Mouse (Mus musculus): ENCODE results near the gene Gm28048. TPM values are rescaled to one million over a fixed set of nuclear protein-coding genes. Genes with fewer than 3 reads are reported as not detected.
A peak's percentile ranks its signal among the peaks of the same experiment; 100 is the strongest.

Gm28048 gene
- polyA plus RNA-seq, 1 experiment from 2014 or later = 3.4 TPM

DNA sequence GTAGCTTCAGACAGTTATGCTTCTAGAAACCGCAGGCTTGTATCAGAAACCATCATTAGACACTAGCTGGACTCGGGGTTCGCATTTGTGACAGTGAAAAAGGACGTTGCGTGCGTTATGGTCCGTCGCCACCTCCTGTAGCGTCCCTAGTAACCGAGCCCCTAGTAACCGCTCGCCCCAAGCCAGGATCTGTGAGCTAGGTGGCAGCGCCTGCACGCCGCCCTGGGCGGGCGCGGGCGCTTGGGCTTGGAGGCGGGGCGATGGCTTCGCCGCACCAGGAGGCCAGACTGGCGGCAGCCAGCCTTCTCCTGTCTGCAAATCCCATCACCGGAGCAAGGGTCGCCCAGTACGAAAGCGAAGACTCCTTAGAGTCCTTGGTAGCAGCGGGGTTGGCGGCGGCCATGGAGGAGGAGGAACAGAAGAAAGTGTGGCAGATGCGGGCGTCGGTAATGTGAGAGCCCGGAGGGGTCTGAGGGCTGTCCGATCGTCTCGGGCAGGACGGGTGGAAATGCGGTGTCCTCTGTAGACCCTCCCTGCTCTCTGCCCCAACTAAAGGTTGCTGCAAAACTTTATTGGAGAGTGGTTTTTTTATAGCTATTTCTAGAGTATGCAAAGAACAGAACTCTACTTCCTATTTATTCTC, 26.4 kb upstream of the Gm28048 start:
- H3K27me3 ChIP-seq = no peaks in the 10 kb centered on the region
- peak; percentile 95 for ATAC-seq
- peaks cover 20% of the 10 kb centered on the region for H3K36me3 ChIP-seq (ENCODE audit: poor library complexity, severe bottlenecking)
- WGBS = under 1% methylated on average over 40 of the region's 40 CpGs
- peak overlapping the region; percentile 72 for H3K4me2 ChIP-seq
- peak overlapping the region; percentile 57 for H3K4me3 ChIP-seq
- peak overlapping the region; percentile 75 for H3K9ac ChIP-seq
- peak overlapping the region; percentile 92 for H3K27ac ChIP-seq
- H3K9me3 ChIP-seq (replicated peaks) = no peaks in the 10 kb centered on the region
- 0 out of 2 replicates have a peak, but pooled peaks cover 3% of the 10 kb centered on the region for H3K4me1 ChIP-seq

DNA sequence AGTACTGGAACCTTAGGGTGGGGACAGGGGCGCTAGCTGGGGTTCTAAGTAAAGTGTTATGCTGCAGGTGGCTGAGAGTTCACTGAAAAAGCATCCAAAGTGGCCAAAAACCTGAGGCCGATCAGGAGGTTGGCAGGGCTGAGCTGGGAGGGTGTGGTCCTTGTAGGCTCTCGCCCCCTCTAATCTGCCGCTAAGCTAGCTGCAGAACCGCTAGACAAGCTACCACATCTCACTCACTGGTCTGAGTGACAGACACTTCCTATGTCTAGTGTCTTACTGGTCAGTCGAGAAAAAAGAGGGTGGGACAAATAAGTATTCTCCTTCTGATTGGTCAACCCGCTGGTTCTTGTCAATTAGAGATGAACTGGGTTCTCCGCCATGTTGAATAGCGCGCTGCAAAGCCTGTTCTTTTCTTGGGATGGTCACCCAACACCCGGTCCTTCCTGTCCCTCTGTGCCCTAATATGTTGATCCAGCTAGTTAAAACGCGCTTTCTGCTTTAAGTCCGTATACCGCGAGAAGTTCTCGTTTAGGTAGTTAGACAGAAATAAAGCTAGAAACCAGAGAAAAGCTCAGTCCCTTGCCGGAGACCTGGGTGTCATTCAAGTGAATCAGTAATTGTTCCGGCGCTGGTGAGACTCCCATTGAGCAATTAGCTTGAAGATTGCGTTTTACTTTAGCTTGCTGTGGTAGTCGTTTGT, 25.7 kb upstream of the Gm28048 start, which contains the start of gene Fam161a:
Gene Fam161a, plus strand, starts transcription at position 51 of the 700 bp plus-strand sequence.
- peak within 1 kb of the TSS; percentile 72 for H3K4me2 ChIP-seq
- peak within 1 kb of the TSS; percentile 92 for H3K27ac ChIP-seq
- H3K9me3 ChIP-seq (replicated peaks) = no peaks in the 10 kb centered on the region
- 0% methylated on average over 22 of the region's 22 CpGs for WGBS
- peak; percentile 95 for ATAC-seq
- H3K9ac ChIP-seq = peak within 1 kb of the TSS; percentile 75
- H3K4me3 ChIP-seq = peak within 1 kb of the TSS; percentile 57
- 0 out of 2 replicates have a peak, but pooled peaks cover 3% of the 10 kb centered on the region for H3K4me1 ChIP-seq
- H3K36me3 ChIP-seq (ENCODE audit: poor library complexity, severe bottlenecking) = peaks cover 23% of the 10 kb centered on the region
- H3K27me3 ChIP-seq = no peaks in the 10 kb centered on the region

DNA sequence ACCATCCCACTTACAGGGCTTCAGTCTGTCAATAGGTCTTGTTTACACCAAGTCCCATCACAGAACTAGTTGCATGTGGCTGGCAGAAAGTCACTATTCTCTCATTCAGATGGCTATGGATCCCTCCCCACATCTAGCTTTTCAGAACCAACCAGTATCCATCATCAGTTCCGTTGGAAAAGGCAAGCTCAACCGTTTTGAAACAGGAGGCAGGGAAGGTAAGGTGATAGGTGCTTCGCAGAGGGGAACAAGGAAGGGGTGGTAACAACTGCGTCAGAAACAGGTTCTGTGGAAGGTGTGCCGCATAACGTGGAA, 25.2 kb upstream of the Gm28048 start:
- Histone ChIP-seq H3K4me3 (peak overlapping the region; percentile 57), H3K9ac (peak overlapping the region; percentile 75), H3K27me3 (no peaks in the 10 kb centered on the region), H3K36me3 (ENCODE audit: poor library complexity, severe bottlenecking) (peaks cover 28% of the 10 kb centered on the region), H3K9me3 (replicated peaks) (no peaks in the 10 kb centered on the region), H3K4me2 (peak overlapping the region; percentile 72), H3K4me1 (0 out of 2 replicates have a peak, but pooled peaks cover 3% of the 10 kb centered on the region), H3K27ac (peak overlapping the region; percentile 92)
- WGBS = 4% methylated on average over 6 of the region's 6 CpGs
- ATAC-seq = peak; percentile 37; the same call in 1 of the 2 replicates

DNA sequence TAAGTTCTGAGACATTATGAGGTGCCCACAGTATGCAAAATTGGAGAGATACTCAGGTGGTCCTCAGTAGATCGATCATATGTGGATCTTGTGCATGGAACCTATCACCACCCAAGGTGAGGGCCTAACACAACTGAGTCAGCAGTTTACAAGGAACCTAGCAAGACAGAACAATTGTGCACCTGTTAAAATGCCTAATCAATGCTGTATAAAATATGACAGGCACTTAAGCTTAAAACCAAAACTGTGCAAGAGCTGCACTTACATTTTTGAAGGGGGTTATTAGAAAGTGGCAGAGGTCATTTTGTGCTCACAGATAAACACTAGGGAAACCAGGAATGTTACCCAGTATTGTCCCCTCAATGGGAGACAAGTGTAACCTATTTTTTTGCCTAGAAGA, 23.4 kb upstream of the Gm28048 start:
- ATAC-seq = no peak
- Histone ChIP-seq H3K9ac (no peak overlapping the region), H3K9me3 (replicated peaks) (no peaks in the 10 kb centered on the region), H3K4me2 (no peak overlapping the region), H3K27ac (no peak overlapping the region), H3K4me3 (no peak overlapping the region), H3K36me3 (ENCODE audit: poor library complexity, severe bottlenecking) (peaks cover 44% of the 10 kb centered on the region), H3K27me3 (no peaks in the 10 kb centered on the region), H3K4me1 (0 out of 2 replicates have a peak, but pooled peaks cover 3% of the 10 kb centered on the region)
- WGBS = 98% methylated on average over 1 of the region's 1 CpGs

DNA sequence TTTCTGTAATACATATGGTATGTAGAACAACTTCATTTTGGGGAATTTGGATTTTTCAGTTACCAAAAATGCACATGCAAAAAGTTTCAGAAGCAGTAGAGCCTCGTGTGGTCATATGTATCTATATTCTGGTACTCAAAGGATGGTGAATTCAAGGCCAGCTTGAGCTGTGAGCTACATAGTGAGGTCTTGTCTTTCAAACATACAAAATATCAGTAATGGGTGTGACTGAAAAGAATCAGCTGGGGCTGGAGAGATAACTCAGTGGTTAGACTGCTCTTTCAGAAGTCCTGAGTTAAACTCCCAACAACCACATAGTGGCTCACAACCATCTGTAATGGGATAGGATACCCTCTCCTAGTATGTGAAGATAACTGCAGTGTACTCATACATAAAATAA, 16.4 kb upstream of the Gm28048 start:
- Histone ChIP-seq H3K27ac (no peak overlapping the region), H3K9ac (no peak overlapping the region), H3K9me3 (replicated peaks) (no peaks in the 10 kb centered on the region), H3K4me3 (no peak overlapping the region), H3K4me1 (no peaks in the 10 kb centered on the region), H3K4me2 (no peak overlapping the region), H3K36me3 (ENCODE audit: poor library complexity, severe bottlenecking) (peaks cover 83% of the 10 kb centered on the region), H3K27me3 (no peaks in the 10 kb centered on the region)
- 77% methylated on average over 1 of the region's 1 CpGs for WGBS
- ATAC-seq = no peak

DNA sequence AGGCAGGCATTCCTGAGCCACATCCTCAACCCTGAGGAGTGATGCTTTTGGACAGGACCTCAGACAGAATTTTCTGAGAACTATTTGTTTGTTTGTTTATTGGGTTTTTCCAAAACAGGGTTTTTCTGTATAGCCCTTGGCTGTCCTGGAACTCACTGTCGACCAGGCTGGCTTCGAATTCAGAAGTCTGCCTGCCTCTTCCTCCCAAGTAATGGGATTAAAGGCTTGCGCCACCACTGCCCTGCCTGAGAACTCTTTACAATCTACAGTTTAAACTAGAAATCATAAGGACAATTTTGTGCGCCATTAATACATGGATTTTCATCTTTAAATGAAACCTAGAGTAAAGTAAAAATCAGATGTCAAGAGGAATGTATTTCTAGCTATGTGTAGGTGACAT, 13.6 kb upstream of the Gm28048 start:
- H3K27me3 ChIP-seq = no peaks in the 10 kb centered on the region
- no peaks in the 10 kb centered on the region for H3K9me3 ChIP-seq (replicated peaks)
- H3K9ac ChIP-seq = no peak overlapping the region
- no peak overlapping the region for H3K4me3 ChIP-seq
- peaks cover 62% of the 10 kb centered on the region for H3K36me3 ChIP-seq (ENCODE audit: poor library complexity, severe bottlenecking)
- no peak for ATAC-seq
- no peak overlapping the region for H3K4me2 ChIP-seq
- WGBS = 96% methylated on average over 4 of the region's 4 CpGs
- no peak overlapping the region for H3K27ac ChIP-seq
- H3K4me1 ChIP-seq = peaks cover 14% of the 10 kb centered on the region

DNA sequence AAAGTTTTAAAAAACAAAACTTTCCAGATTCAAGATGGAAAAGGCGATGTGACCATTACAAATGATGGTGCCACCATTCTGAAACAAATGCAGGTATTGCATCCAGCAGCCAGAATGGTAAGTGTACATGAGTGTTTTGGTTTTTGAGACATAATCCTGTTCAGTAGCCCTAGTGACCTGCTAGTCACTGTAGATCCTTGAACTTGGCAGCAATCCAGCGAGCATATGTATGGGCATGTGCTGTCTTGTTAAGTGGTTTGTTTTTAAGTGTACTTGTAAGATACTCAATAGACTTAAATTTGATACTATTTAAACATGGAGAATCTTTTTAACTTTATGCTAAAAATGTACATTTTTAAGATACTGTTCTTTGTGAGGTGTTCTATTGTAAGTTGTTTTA, 12.4 kb upstream of the Gm28048 start:
- no peak overlapping the region for H3K9ac ChIP-seq
- WGBS = 91% methylated on average over 2 of the region's 2 CpGs
- H3K4me2 ChIP-seq = no peak overlapping the region
- no peak overlapping the region for H3K4me3 ChIP-seq
- ATAC-seq = no peak
- H3K27me3 ChIP-seq = no peaks in the 10 kb centered on the region
- no peaks in the 10 kb centered on the region for H3K9me3 ChIP-seq (replicated peaks)
- peaks cover 50% of the 10 kb centered on the region for H3K36me3 ChIP-seq (ENCODE audit: poor library complexity, severe bottlenecking)
- H3K27ac ChIP-seq = no peak overlapping the region
- H3K4me1 ChIP-seq = peaks cover 14% of the 10 kb centered on the region

DNA sequence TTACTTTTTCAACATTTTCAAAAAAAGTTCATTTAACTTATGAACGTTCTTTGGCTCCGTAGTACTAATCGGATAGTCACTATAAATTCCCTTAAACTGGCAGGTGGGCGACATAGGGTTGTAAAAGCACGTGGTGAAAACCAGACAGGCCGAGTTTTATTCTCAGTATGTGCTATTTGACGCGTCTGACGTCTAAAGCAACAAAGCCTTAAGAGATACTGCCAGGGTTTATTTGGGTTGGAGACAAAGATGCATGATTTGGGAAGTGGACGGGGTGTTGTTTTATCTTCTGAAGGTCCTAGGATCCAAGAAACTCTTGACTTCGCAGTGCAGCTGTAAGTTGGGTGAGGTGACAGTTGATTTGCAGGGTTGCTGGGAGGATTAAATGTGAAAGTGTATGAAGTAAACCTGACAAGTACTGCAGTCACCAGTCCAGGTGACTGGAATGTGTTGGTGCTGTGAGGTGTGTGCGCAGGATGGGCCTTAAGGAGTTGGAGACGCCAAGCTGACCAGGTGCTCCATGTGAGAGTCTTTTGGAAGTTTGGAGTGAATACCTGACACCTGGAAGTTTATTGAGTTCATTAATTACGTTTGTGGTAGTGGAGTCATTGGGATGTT, 9.4 kb upstream of the Gm28048 start:
- H3K4me1 ChIP-seq = peaks cover 14% of the 10 kb centered on the region
- ATAC-seq = no peak
- H3K4me2 ChIP-seq = peak overlapping the region; percentile 88
- H3K27me3 ChIP-seq = no peaks in the 10 kb centered on the region
- peaks cover 25% of the 10 kb centered on the region for H3K36me3 ChIP-seq (ENCODE audit: poor library complexity, severe bottlenecking)
- H3K9me3 ChIP-seq (replicated peaks) = no peaks in the 10 kb centered on the region
- peak overlapping the region; percentile 94 for H3K9ac ChIP-seq
- H3K27ac ChIP-seq = no peak overlapping the region
- peak overlapping the region; percentile 91 for H3K4me3 ChIP-seq
- 12% methylated on average over 14 of the region's 14 CpGs for WGBS

DNA sequence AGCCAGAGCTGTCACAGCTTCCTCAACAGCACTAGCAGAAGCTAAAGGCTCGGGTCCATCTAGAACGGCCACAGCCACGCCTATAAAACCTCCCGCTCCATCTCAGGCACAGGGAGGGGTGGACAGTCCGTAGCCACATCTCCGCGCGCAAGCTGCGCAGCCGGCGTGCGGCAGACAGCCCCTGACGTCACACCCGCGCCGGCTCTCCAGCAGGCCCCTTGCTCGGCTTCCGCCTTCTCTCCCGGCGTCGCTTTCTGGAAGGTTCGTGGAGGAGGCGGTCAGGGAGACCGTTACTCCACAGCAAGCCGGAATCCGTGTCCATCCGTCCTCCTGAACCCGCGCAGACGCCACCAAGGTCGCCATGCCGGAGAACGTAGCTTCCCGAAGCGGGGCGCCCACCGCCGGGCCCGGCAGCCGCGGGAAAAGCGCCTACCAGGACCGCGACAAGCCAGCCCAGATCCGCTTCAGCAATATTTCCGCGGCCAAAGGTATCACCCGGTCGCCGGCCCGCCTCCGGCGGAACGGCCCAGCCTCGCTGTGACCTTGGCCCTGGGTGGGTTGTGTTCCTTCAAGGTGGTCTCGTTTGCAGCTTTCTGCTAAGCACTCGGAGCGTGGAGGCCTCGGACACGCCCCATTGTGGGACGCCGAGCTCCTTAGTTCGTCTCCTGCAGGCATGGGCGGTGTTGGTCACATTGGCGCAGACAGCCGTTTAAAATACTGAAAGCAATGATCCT, 8.7 kb upstream of the Gm28048 start, which contains the start of gene Cct4:
Gene Cct4, plus strand, starts transcription at position 127 of the 734 bp plus-strand sequence.
- ATAC-seq = peak; percentile 99
- Histone ChIP-seq H3K4me2 (peak within 1 kb of the TSS; percentile 88), H3K9me3 (replicated peaks) (no peaks in the 10 kb centered on the region), H3K27me3 (no peaks in the 10 kb centered on the region), H3K36me3 (ENCODE audit: poor library complexity, severe bottlenecking) (peaks cover 20% of the 10 kb centered on the region), H3K4me3 (peak within 1 kb of the TSS; percentile 91), H3K4me1 (peaks cover 14% of the 10 kb centered on the region), H3K27ac (peak within 1 kb of the TSS; percentile 93), H3K9ac (peak within 1 kb of the TSS; percentile 94)
- under 1% methylated on average over 66 of the region's 66 CpGs for WGBS

DNA sequence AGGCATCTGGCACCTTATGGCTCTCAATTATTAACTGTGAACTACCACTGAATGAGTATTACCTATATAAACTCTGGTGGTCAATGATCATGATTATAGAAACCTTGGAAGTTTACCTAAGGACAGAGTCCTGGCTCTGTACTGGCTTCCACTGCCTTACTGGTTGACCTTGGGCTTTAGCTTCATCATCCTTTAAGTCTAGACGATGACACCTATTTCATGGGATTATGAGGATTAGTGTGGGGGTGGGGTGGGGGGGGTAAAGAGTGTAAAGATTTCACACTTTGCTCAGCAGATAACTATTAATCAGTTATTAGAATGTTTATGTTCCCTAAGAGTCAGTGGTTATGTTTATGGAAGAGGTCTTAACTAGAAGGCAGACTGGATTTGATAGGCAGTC, 7.9 kb upstream of the Gm28048 start:
- peaks cover 14% of the 10 kb centered on the region for H3K4me1 ChIP-seq
- 61% methylated on average over 1 of the region's 1 CpGs for WGBS
- no peaks in the 10 kb centered on the region for H3K9me3 ChIP-seq (replicated peaks)
- peak overlapping the region; percentile 93 for H3K27ac ChIP-seq
- peak overlapping the region; percentile 88 for H3K4me2 ChIP-seq
- H3K4me3 ChIP-seq = peak overlapping the region; percentile 91
- H3K27me3 ChIP-seq = no peaks in the 10 kb centered on the region
- peak; percentile 1; the same call in 1 of the 2 replicates for ATAC-seq
- peak overlapping the region; percentile 94 for H3K9ac ChIP-seq
- H3K36me3 ChIP-seq (ENCODE audit: poor library complexity, severe bottlenecking) = peaks cover 12% of the 10 kb centered on the region

DNA sequence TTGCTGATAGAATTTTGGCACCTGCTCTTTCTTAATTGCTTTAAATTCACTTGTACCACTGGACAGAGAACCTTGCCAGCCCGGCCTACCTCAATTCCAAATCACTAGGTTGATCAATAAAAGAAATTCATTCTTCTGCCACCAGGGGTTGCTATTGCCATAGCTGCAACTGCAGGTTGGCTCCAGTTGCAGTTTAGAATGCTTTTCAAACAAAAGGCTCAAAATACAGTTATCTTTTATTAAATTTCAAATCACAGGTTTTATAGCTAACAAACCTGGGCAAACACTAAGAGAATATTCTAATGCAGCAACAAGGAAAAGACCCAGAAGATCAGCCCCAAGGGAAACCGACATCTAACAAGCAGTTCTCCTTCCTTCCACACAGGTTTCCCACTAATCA, 5.5 kb upstream of the Gm28048 start:
- Histone ChIP-seq H3K27ac (no peak overlapping the region), H3K4me3 (no peak overlapping the region), H3K36me3 (ENCODE audit: poor library complexity, severe bottlenecking) (no peaks in the 10 kb centered on the region), H3K9ac (no peak overlapping the region), H3K9me3 (replicated peaks) (no peaks in the 10 kb centered on the region), H3K4me2 (no peak overlapping the region), H3K27me3 (no peaks in the 10 kb centered on the region), H3K4me1 (peaks cover 12% of the 10 kb centered on the region)
- no peak for ATAC-seq
- WGBS = 49% methylated on average over 2 of the region's 2 CpGs

DNA sequence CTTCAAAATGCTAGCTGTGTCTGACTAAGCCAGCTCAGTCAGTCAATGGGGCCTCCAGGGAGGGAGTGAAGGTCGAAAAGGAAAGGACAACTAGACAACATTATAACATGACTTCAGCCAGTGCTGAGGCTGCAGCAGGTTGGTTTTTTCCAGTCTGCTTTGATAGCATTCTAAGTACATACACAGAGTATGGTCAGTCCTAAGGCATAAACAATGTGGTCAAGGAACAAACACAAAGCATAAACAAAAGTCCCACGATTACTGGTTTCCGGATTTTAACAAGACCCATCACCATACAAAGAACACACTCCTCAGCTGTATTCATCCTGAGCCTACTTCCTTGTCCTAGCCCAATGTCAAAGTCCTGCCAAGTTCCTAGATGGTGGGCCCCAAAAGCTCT, 3.6 kb upstream of the Gm28048 start:
- H3K27ac ChIP-seq = no peak overlapping the region
- H3K36me3 ChIP-seq (ENCODE audit: poor library complexity, severe bottlenecking) = no peaks in the 10 kb centered on the region
- no peak overlapping the region for H3K4me3 ChIP-seq
- H3K4me1 ChIP-seq = peaks cover 11% of the 10 kb centered on the region
- no peaks in the 10 kb centered on the region for H3K9me3 ChIP-seq (replicated peaks)
- 87% methylated on average over 3 of the region's 3 CpGs for WGBS
- ATAC-seq = no peak
- H3K9ac ChIP-seq = no peak overlapping the region
- H3K4me2 ChIP-seq = no peak overlapping the region
- no peaks in the 10 kb centered on the region for H3K27me3 ChIP-seq
